Mouse (Mus musculus) heart, adult 10 weeks (tissue): Measurements from ENCODE around the gene Pank2. TPM values are rescaled to one million over a fixed set of nuclear protein-coding genes. Genes with fewer than 3 reads are reported as not detected.

ENCODE experiments used
- polyA plus RNA-seq: library from polyadenylated mRNA; stranded (reverse); fragments of 350-450 nt; fragmentation: Illumina TruSeq; extraction: RNeasy Lipid Tissue Mini Kit (QIAGEN cat#74804); gene quantifications from one replicate; pipeline ENCODE4 v1.2.3, GENCODE M21; 2014; ENCODE audit warnings: low read depth, low replicate concordance

The Pank2 gene
- polyA plus RNA-seq = 21.8 TPM

GRCm38 (mm10) chr2:131262213-131262672 lies at the start of gene Pank2:
Pank2 (plus strand) TSS chr2:131262495.

GRCm38 (mm10) chr2:131233307-131234126 lies 28.8 kb upstream of the Pank2 start, which contains the start of gene Mavs:
Mavs (plus strand) TSS chr2:131234063.

Other genes starting within 250 kb of the Pank2 start
- 11.4 TPM for gene Gfra4, start 219.4 kb upstream of the Pank2 start, polyA plus RNA-seq
- 3.7 TPM for gene Adam33, start 198.7 kb upstream of the Pank2 start, polyA plus RNA-seq
- gene Siglec1, start 175.7 kb upstream of the Pank2 start, polyA plus RNA-seq = 1.8 TPM
- gene Hspa12b, start 135.2 kb upstream of the Pank2 start, polyA plus RNA-seq = 21.7 TPM
- not detected for gene Gm11037, start 129.0 kb upstream of the Pank2 start, polyA plus RNA-seq
- 10.3 TPM for gene 1700037H04Rik, start 102.4 kb upstream of the Pank2 start, polyA plus RNA-seq
- gene Cenpb, start 82.4 kb upstream of the Pank2 start, polyA plus RNA-seq = 83.1 TPM
- gene Cdc25b, start 75.5 kb upstream of the Pank2 start, polyA plus RNA-seq = 3.6 TPM
- gene Spef1, start 75.2 kb upstream of the Pank2 start, polyA plus RNA-seq = 5.3 TPM
- gene Ap5s1, start 55.4 kb upstream of the Pank2 start, polyA plus RNA-seq = 41.9 TPM
- gene Mavs, start 28.4 kb upstream of the Pank2 start, polyA plus RNA-seq = 56.9 TPM
- 2.8 TPM for gene Rnf24, start 90.4 kb downstream of the Pank2 start, polyA plus RNA-seq
- 26.2 TPM for gene Smox, start 229.0 kb downstream of the Pank2 start, polyA plus RNA-seq